Mouse (Mus musculus) embryonic fibroblast, embryonic 13.5 days (primary cell): ENCODE results near the gene Naa35. TPM values are rescaled to one million over a fixed set of nuclear protein-coding genes. Genes with fewer than 3 reads are reported as not detected.
A peak's percentile ranks its signal among the peaks of the same experiment; 100 is the strongest.

Experiments
- H3K27ac ChIP-seq: 2 replicates; pipeline ENCODE4 v1.5.1; 2012; ENCODE audit warnings: low read length, control low read depth, inconsistent platforms; ENCODE audit not compliant: insufficient read depth
- H3K4me1 ChIP-seq: 2 replicates; pipeline ENCODE4 v1.6.1; 2011; ENCODE audit warnings: low read length; ENCODE audit not compliant: control insufficient read depth, insufficient read depth
- H3K4me3 ChIP-seq: 2 replicates; pipeline ENCODE4 v1.5.1; 2011; ENCODE audit warnings: mild to moderate bottlenecking, control low read depth, low read length; ENCODE audit not compliant: insufficient read depth
- CTCF ChIP-seq: IDR thresholded peaks from 2 replicates; pipeline ENCODE4 v1.5.1; 2011; ENCODE audit warnings: mild to moderate bottlenecking, control low read depth, low read length, moderate library complexity, borderline replicate concordance; ENCODE audit not compliant: insufficient read depth
- POLR2A ChIP-seq: IDR thresholded peaks from 2 replicates; pipeline ENCODE4 v1.6.1; 2011; ENCODE audit warnings: low read depth, mild to moderate bottlenecking, control low read depth, low read length, moderate library complexity
- polyA plus RNA-seq: library from polyadenylated mRNA; stranded (reverse); fragments of >200 nt; gene quantifications from 2 replicates; pipeline ENCODE4 v1.2.4, GENCODE M21; 2011; ENCODE audit warnings: low read depth; ENCODE audit not compliant: missing spikeins, insufficient read length

Naa35 gene
- polyA plus RNA-seq, 1 experiment: 121 TPM

DNA sequence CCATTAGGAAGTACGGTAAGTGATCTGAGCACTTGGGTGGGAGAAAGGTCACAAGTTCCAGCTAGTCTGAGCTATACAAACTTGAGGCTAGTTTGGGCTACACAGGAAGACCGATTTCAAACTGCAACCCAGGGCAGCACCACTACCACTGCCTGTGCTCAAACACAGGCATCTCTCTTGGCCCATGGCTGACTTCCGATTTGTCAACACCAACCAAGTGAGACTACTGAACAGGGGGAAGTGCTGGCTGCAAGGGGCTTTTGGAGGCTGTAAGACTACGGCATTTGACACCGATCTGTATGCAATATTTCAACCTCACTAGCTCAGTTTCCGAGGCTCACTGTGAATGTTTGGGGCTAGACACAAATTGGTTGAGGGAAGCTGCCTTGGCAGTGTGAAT, 62.4 kb downstream of the Naa35 start:
- H3K4me1 ChIP-seq: peaks cover 18% of the 10 kb centered on the region
- peak overlapping the region; percentile 38 for H3K27ac ChIP-seq
- no peak overlapping the region for H3K4me3 ChIP-seq
- no peak for TF ChIP-seq POLR2A
- TF ChIP-seq CTCF: no peak

DNA sequence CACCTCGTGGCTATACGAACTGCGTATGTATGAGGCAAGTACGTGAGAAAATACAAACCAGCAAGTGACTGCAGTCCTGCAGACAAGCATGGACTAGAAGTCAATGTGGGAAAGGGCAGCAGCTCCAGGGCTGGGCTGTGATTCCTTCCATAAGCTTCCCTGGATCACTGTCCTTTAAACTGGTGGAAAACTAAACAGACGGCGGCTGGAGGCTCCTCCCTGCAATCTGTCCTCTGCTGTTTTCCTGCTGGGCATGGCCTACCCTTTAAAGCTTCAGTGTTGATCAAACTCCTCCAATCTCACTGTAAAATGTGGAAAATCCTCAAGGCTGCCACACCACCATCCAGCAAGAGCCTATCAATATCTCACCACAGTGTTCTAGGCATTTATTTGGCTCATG, 63.5 kb downstream of the Naa35 start:
- Histone ChIP-seq H3K4me1 (peaks cover 18% of the 10 kb centered on the region), H3K27ac (no peak overlapping the region)
- TF ChIP-seq POLR2A (no peak), CTCF (no peak)

DNA sequence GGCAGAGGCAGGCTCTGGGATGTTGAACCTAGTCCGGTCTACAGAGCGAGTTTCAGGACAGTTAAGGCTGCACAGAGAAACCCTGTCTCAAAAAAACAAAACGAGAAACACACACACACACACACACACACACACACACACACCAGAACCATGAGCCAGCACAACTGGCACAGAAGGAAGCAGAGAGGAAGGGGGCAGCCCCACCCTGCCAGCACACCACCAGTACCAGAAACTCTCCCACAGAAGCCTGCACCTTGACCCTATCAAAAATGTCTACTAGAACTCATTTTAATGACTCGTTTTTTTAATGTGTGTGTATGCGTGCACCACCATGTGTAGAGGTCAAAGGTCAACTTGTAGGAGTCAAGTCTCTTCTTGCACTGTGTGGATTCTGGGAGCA, 64.7 kb downstream of the Naa35 start:
- Histone ChIP-seq H3K4me1 (peaks cover 18% of the 10 kb centered on the region), H3K27ac (no peak overlapping the region), H3K4me3 (no peak overlapping the region)
- TF ChIP-seq CTCF (no peak), POLR2A (no peak)

More for the DNA sequence above, 63.5 kb downstream of the Naa35 start:
- H3K4me3 ChIP-seq: no peak overlapping the region

DNA sequence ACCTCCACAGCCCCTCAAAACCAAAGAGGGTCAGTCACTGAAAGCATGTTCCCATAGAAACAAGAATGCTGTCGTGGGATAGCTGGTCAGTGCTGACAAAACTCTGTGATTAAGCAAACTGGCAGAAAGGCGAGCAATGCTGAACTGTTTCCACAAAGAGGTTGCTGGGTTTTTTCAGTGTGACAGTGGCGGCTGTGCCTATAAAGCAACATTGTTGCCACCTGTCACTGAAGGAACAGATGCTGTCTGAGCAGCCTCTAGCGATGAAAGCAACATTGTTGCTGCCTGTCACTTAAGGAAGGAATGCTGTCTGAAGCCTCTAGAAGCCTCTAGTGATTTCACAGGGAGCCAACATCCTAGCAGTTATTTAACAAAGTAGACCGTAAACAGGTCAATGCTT, 67.6 kb downstream of the Naa35 start:
- TF ChIP-seq CTCF (no peak), POLR2A (no peak)
- peaks cover 9% of the 10 kb centered on the region for H3K4me1 ChIP-seq
- no peak overlapping the region for H3K4me3 ChIP-seq
- no peak overlapping the region for H3K27ac ChIP-seq

DNA sequence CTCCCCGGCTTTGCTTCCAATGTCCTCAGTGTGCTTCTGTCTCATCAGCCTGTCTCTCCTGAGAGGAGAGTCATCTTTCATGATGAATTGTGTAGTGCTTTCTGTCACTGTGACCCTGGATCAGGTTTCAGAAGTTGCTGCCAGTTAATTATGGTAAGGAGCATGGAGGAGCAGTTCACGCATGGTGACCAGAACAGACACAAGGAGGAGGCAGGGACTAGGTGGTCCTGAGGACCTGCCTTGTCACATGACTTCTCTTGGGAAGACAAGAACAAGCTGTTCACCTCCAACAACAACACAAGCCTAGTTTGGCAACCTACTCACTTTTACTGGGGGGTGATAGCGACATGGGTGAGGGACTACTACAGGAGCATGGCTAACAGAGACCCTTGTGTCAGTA, 68.1 kb downstream of the Naa35 start:
- no peak overlapping the region for H3K4me3 ChIP-seq
- TF ChIP-seq POLR2A: no peak
- TF ChIP-seq CTCF: no peak
- 0 out of 2 replicates have a peak, but pooled peaks cover 6% of the 10 kb centered on the region for H3K4me1 ChIP-seq
- no peak overlapping the region for H3K27ac ChIP-seq

DNA sequence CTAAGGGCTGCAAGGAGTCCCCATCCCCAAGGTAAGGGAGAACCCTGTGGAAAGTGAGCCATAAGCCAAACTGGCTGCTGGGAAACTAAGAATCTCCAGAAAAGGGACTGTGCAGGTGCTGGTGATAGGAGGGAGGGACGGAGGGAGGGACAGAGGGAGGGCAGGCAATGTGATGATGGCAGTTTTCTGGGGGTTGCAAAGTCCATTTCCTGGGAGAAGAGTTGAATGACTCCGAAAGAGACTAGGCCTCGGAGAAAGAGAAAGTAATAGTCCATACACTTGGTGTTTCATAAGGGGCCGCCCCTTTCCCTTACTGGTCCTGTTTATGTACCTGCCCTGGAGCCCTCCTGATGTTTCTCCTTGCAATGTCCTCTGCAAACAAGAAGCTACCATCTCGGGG, 69.4 kb downstream of the Naa35 start:
- no peak for TF ChIP-seq CTCF
- H3K4me1 ChIP-seq: 0 out of 2 replicates have a peak, but pooled peaks cover 6% of the 10 kb centered on the region
- H3K4me3 ChIP-seq: no peak overlapping the region
- H3K27ac ChIP-seq: no peak overlapping the region

DNA sequence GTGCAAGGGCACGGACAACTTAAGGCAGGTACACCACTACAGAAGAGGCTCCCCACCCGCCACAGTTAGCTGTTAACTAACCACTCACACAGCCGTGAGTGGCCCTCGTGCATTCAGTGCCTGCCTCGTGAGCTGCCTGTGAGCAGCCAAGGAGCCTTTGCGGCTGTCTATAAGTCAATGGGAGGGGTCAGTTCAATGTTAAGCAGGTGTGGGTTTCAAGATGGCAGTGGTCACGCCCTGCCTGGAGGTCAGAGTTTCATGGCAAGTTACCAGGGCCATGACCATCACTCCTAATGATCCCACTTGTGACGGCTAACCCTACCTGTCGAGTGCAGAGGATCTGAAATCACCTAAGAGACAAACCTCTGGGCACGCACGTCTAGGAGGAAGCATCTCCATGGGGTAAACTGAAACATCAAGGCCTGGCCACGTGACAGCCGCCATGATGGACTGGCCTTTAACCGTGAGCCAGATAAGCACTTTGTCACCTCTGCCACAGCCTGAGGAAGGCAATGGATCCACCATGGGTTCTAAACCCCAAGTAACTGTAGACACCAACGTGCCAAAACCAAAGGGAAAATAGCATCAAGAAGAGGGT, 70.8 kb downstream of the Naa35 start:
- no peak for TF ChIP-seq POLR2A
- TF ChIP-seq CTCF: no peak
- no peak overlapping the region for H3K4me3 ChIP-seq
- H3K27ac ChIP-seq: no peak overlapping the region
- H3K4me1 ChIP-seq: 0 out of 2 replicates have a peak, but pooled peaks cover 6% of the 10 kb centered on the region

DNA sequence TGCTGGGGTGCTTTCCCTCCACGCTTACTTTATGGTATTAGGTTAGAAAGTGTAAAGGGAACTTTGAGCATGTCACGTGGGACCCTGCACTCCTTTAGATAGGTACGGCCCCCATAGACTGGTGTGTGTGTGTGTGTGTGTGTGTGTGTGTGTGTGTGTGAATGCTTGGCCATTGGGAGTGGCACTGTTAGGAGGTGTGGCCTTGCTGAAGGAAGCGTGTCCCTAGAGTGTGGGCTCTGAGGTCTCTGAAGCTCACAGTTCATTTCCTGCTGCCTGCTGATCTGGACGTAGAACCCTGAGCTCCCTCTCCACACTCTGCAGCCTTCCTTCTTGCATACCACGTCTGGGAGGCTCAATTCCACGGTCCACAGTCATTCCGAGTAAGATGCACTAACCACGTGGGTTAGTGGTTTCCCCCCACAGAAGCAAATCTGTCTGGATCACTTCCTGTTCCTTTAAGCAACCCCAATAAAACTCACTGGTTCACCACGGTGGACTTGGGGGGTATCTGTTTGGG, 71.3 kb downstream of the Naa35 start:
- 0 out of 2 replicates have a peak overlapping the region, but pooled peaks have one; percentile 9 for H3K27ac ChIP-seq
- no peak for TF ChIP-seq CTCF

DNA sequence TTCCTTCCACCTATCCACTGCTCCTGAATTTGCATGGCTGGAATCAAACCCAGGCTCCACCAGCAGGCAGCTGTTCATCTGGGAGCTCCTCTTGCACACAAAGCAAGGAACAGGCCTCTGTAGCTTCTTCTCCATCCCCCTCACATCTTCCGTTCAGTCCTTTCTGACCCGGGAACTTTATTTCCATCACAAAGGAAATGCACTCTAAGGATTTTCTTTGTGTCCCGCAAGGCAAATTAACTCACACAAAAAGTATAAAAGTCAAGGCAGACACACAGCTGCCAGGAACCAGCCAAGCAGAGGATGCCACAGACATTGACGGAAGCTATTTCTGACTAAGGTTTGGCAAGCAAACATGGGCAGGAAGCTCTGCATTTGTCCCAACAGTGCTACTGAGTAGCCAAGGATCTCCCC, 71.9 kb downstream of the Naa35 start:
- H3K4me1 ChIP-seq: 0 out of 2 replicates have a peak, but pooled peaks cover 6% of the 10 kb centered on the region
- H3K4me3 ChIP-seq: no peak overlapping the region
- TF ChIP-seq POLR2A (no peak), CTCF (no peak)
- no peak overlapping the region for H3K27ac ChIP-seq

More for the DNA sequence above, 71.3 kb downstream of the Naa35 start:
- H3K4me1 ChIP-seq: 0 out of 2 replicates have a peak, but pooled peaks cover 6% of the 10 kb centered on the region
- H3K4me3 ChIP-seq: no peak overlapping the region

DNA sequence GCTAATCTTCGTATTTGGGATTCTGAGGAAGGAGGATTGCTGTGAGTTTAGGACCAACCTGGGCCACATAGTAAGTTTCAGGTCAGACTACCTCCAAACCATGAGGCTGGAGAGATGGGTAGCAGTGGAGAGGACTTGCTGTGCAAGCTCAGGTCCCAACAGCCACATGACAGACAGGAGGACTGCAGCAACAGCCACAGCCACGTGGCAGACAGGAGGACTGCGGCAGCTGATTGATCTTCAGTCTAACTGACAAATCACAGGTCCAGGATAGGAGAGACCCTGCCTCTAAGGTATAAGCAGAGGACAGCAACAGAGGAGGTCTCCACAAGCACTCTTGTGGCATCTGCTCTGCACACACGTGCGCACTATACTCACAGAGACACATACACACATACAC, 72.7 kb downstream of the Naa35 start:
- TF ChIP-seq POLR2A (no peak), CTCF (no peak)
- Histone ChIP-seq H3K27ac (no peak overlapping the region), H3K4me1 (0 out of 2 replicates have a peak, but pooled peaks cover 6% of the 10 kb centered on the region), H3K4me3 (no peak overlapping the region)
